Mouse (Mus musculus): ENCODE results near the gene Inpp5d. TPM values are rescaled to one million over a fixed set of nuclear protein-coding genes. Genes with fewer than 3 reads are reported as not detected.

The Inpp5d gene
- polyA plus RNA-seq (2016; fragmentation: Nextera tagmentation; extraction: Ambion mirVana): 3.2 and 6.2 TPM in 2 replicates

GRCm38 (mm10) chr1:87620211-87620668, at the start of gene Inpp5d:
Gene Inpp5d, plus strand, starts transcription at chr1:87620312.
- Histone ChIP-seq H3K27ac (peak within 1 kb of the TSS; percentile 67), H3K27me3 (ENCODE audit: insufficient read depth, poor library complexity, severe bottlenecking) (no peaks in the 10 kb centered on the region), H3K4me3 (peak within 1 kb of the TSS; percentile 23), H3K36me3 (no peaks in the 10 kb centered on the region), H3K9me3 (no peaks in the 10 kb centered on the region), H3K4me1 (replicated peaks) (peaks cover 25% of the 10 kb centered on the region)
- DNase-seq (ENCODE audit: low spot score): no peak
- WGBS: 80% methylated on average over 12 of the region's 12 CpGs

- Histone ChIP-seq H3K4me3 (no peak overlapping the region), H3K27ac (no peak overlapping the region), H3K4me1 (replicated peaks) (peaks cover 8% of the 10 kb centered on the region; the same call in 1 of the 2 replicates), H3K27me3 (ENCODE audit: insufficient read depth, poor library complexity, severe bottlenecking) (peaks cover 12% of the 10 kb centered on the region; the same call in 1 of the 2 replicates), H3K36me3 (no peaks in the 10 kb centered on the region), H3K9me3 (no peaks in the 10 kb centered on the region)
- 87% methylated on average over 5 of the region's 5 CpGs for WGBS
- DNase-seq (ENCODE audit: low spot score): no peak
Observed at GRCm38 (mm10) chr1:87573261-87573660, 46.9 kb upstream of the Inpp5d start.

GRCm38 (mm10) chr1:87573800-87574215, 46.3 kb upstream of the Inpp5d start, which contains the start of gene Ngef:
Gene Ngef, minus strand, starts transcription at chr1:87573870.
- Histone ChIP-seq H3K4me3 (no peak within 1 kb of the TSS), H3K36me3 (no peaks in the 10 kb centered on the region), H3K9me3 (no peaks in the 10 kb centered on the region), H3K27ac (no peak within 1 kb of the TSS), H3K4me1 (replicated peaks) (peaks cover 8% of the 10 kb centered on the region; the same call in 1 of the 2 replicates), H3K27me3 (ENCODE audit: insufficient read depth, poor library complexity, severe bottlenecking) (peaks cover 15% of the 10 kb centered on the region)
- 84% methylated on average over 6 of the region's 6 CpGs for WGBS
- no peak for DNase-seq (ENCODE audit: low spot score)

GRCm38 (mm10) chr1:87574353-87574752, 45.8 kb upstream of the Inpp5d start:
- peaks cover 21% of the 10 kb centered on the region for H3K27me3 ChIP-seq (ENCODE audit: insufficient read depth, poor library complexity, severe bottlenecking)
- H3K4me1 ChIP-seq (replicated peaks): peaks cover 8% of the 10 kb centered on the region; the same call in 1 of the 2 replicates
- no peak overlapping the region for H3K27ac ChIP-seq
- no peak for DNase-seq (ENCODE audit: low spot score)
- no peaks in the 10 kb centered on the region for H3K36me3 ChIP-seq
- WGBS: 67% methylated on average over 6 of the region's 6 CpGs
- no peaks in the 10 kb centered on the region for H3K9me3 ChIP-seq
- H3K4me3 ChIP-seq: no peak overlapping the region

GRCm38 (mm10) chr1:87574785-87575184, 45.3 kb upstream of the Inpp5d start:
- Histone ChIP-seq H3K9me3 (no peaks in the 10 kb centered on the region), H3K4me1 (replicated peaks) (peaks cover 11% of the 10 kb centered on the region; the same call in 1 of the 2 replicates), H3K27me3 (ENCODE audit: insufficient read depth, poor library complexity, severe bottlenecking) (peaks cover 25% of the 10 kb centered on the region), H3K4me3 (no peak overlapping the region), H3K36me3 (no peaks in the 10 kb centered on the region), H3K27ac (no peak overlapping the region)
- no peak for DNase-seq (ENCODE audit: low spot score)
- 80% methylated on average over 7 of the region's 7 CpGs for WGBS

GRCm38 (mm10) chr1:87578965-87579364, 41.1 kb upstream of the Inpp5d start:
- no peaks in the 10 kb centered on the region for H3K36me3 ChIP-seq
- no peak for DNase-seq (ENCODE audit: low spot score)
- H3K27me3 ChIP-seq (ENCODE audit: insufficient read depth, poor library complexity, severe bottlenecking): peaks cover 55% of the 10 kb centered on the region
- no peaks in the 10 kb centered on the region for H3K9me3 ChIP-seq
- peaks cover 36% of the 10 kb centered on the region for H3K4me1 ChIP-seq (replicated peaks)
- 81% methylated on average over 6 of the region's 6 CpGs for WGBS
- H3K27ac ChIP-seq: no peak overlapping the region
- H3K4me3 ChIP-seq: no peak overlapping the region

GRCm38 (mm10) chr1:87580824-87581223, 39.3 kb upstream of the Inpp5d start:
- Histone ChIP-seq H3K27me3 (ENCODE audit: insufficient read depth, poor library complexity, severe bottlenecking) (peaks cover 67% of the 10 kb centered on the region), H3K9me3 (no peaks in the 10 kb centered on the region), H3K36me3 (no peaks in the 10 kb centered on the region), H3K27ac (peak overlapping the region; percentile 70; the same call in 1 of the 2 replicates), H3K4me3 (no peak overlapping the region), H3K4me1 (replicated peaks) (peaks cover 28% of the 10 kb centered on the region)
- WGBS: 1% methylated on average over 3 of the region's 3 CpGs
- peak; percentile 67 for DNase-seq (ENCODE audit: low spot score)

GRCm38 (mm10) chr1:87589162-87589561, 30.9 kb upstream of the Inpp5d start:
- Histone ChIP-seq H3K27me3 (ENCODE audit: insufficient read depth, poor library complexity, severe bottlenecking) (peaks cover 30% of the 10 kb centered on the region), H3K9me3 (no peaks in the 10 kb centered on the region), H3K4me1 (replicated peaks) (no peaks in the 10 kb centered on the region), H3K4me3 (no peak overlapping the region), H3K27ac (no peak overlapping the region), H3K36me3 (no peaks in the 10 kb centered on the region)
- DNase-seq (ENCODE audit: low spot score): no peak
- WGBS: 91% methylated on average over 7 of the region's 7 CpGs

- no peak for DNase-seq (ENCODE audit: low spot score)
- Histone ChIP-seq H3K36me3 (no peaks in the 10 kb centered on the region), H3K27me3 (ENCODE audit: insufficient read depth, poor library complexity, severe bottlenecking) (peaks cover 22% of the 10 kb centered on the region; the same call in 1 of the 2 replicates), H3K4me1 (replicated peaks) (no peaks in the 10 kb centered on the region), H3K27ac (no peak overlapping the region), H3K9me3 (no peaks in the 10 kb centered on the region), H3K4me3 (no peak overlapping the region)
- WGBS: 88% methylated on average over 8 of the region's 8 CpGs
Observed at GRCm38 (mm10) chr1:87589980-87590379, 30.1 kb upstream of the Inpp5d start.

- no peak for DNase-seq (ENCODE audit: low spot score)
- H3K27me3 ChIP-seq (ENCODE audit: insufficient read depth, poor library complexity, severe bottlenecking): peaks cover 11% of the 10 kb centered on the region; the same call in 1 of the 2 replicates
- no peaks in the 10 kb centered on the region for H3K9me3 ChIP-seq
- no peak overlapping the region for H3K4me3 ChIP-seq
- H3K36me3 ChIP-seq: no peaks in the 10 kb centered on the region
- H3K4me1 ChIP-seq (replicated peaks): no peaks in the 10 kb centered on the region
- no peak overlapping the region for H3K27ac ChIP-seq
- WGBS: 71% methylated on average over 3 of the region's 3 CpGs
Observed at GRCm38 (mm10) chr1:87594261-87594660, 25.9 kb upstream of the Inpp5d start.

GRCm38 (mm10) chr1:87594671-87595070, 25.4 kb upstream of the Inpp5d start:
- DNase-seq (ENCODE audit: low spot score): no peak
- Histone ChIP-seq H3K4me1 (replicated peaks) (no peaks in the 10 kb centered on the region), H3K4me3 (no peak overlapping the region), H3K27me3 (ENCODE audit: insufficient read depth, poor library complexity, severe bottlenecking) (peaks cover 9% of the 10 kb centered on the region; the same call in 1 of the 2 replicates), H3K36me3 (no peaks in the 10 kb centered on the region), H3K27ac (no peak overlapping the region), H3K9me3 (no peaks in the 10 kb centered on the region)
- 93% methylated on average over 10 of the region's 10 CpGs for WGBS

GRCm38 (mm10) chr1:87600533-87600932, 19.6 kb upstream of the Inpp5d start:
- no peaks in the 10 kb centered on the region for H3K36me3 ChIP-seq
- no peak overlapping the region for H3K4me3 ChIP-seq
- no peak for DNase-seq (ENCODE audit: low spot score)
- H3K4me1 ChIP-seq (replicated peaks): no peaks in the 10 kb centered on the region
- no peaks in the 10 kb centered on the region for H3K9me3 ChIP-seq
- no peak overlapping the region for H3K27ac ChIP-seq
- 0 out of 2 replicates have a peak, but pooled peaks cover 5% of the 10 kb centered on the region for H3K27me3 ChIP-seq (ENCODE audit: insufficient read depth, poor library complexity, severe bottlenecking)
- WGBS: 82% methylated on average over 7 of the region's 7 CpGs

- DNase-seq (ENCODE audit: low spot score): no peak
- 84% methylated on average over 2 of the region's 2 CpGs for WGBS
- Histone ChIP-seq H3K4me3 (no peak overlapping the region), H3K27ac (no peak overlapping the region), H3K9me3 (no peaks in the 10 kb centered on the region), H3K36me3 (no peaks in the 10 kb centered on the region), H3K4me1 (replicated peaks) (no peaks in the 10 kb centered on the region), H3K27me3 (ENCODE audit: insufficient read depth, poor library complexity, severe bottlenecking) (0 out of 2 replicates have a peak, but pooled peaks cover 5% of the 10 kb centered on the region)
Observed at GRCm38 (mm10) chr1:87601801-87602200, 18.3 kb upstream of the Inpp5d start.

Measured in hindbrain, embryonic 10.5 days (tissue).